Mouse (Mus musculus) cerebellum, adult (tissue): ENCODE results near the gene Sppl2b.

Experiments used
- ATAC-seq: cut with Nextera tagmentation; 2 replicates; pipeline ENCODE4 v1.9.2; 2017; ENCODE audit warnings: mild to moderate bottlenecking, moderate library complexity, mixed read lengths; ENCODE audit not compliant: insufficient number of reproducible peaks, low FRiP score, low TSS enrichment

Gene Sppl2b

GRCm38 (mm10) chr10:80895697-80896096 lies 40.6 kb downstream of the Sppl2b start:
- ATAC-seq, result no peak

GRCm38 (mm10) chr10:80896581-80897485 lies 41.8 kb downstream of the Sppl2b start:
- no peak for ATAC-seq

- no peak for ATAC-seq
Observed at GRCm38 (mm10) chr10:80897861-80898510, 42.9 kb downstream of the Sppl2b start.

GRCm38 (mm10) chr10:80899074-80899473 lies 44.0 kb downstream of the Sppl2b start:
- no peak for ATAC-seq

GRCm38 (mm10) chr10:80899591-80900317 lies 44.7 kb downstream of the Sppl2b start:
- no peak for ATAC-seq

GRCm38 (mm10) chr10:80900318-80901247 lies 45.5 kb downstream of the Sppl2b start, which contains the start of gene Timm13:
Gene Timm13 (minus strand): TSS chr10:80900969.
- peak; percentile 87 for ATAC-seq

GRCm38 (mm10) chr10:80901409-80902272 lies 46.6 kb downstream of the Sppl2b start:
- ATAC-seq, result no peak

- no peak for ATAC-seq
Observed at GRCm38 (mm10) chr10:80902273-80902940, 47.3 kb downstream of the Sppl2b start.

GRCm38 (mm10) chr10:80903282-80903681 lies 48.2 kb downstream of the Sppl2b start:
- ATAC-seq, result no peak

GRCm38 (mm10) chr10:80904004-80904693 lies 49.1 kb downstream of the Sppl2b start:
- ATAC-seq, result no peak

- no peak for ATAC-seq
Observed at GRCm38 (mm10) chr10:80904709-80905108, 49.6 kb downstream of the Sppl2b start.

- ATAC-seq, result no peak
Observed at GRCm38 (mm10) chr10:80909375-80910162, 54.5 kb downstream of the Sppl2b start.

- ATAC-seq, result no peak
Observed at GRCm38 (mm10) chr10:80911354-80911753, 56.3 kb downstream of the Sppl2b start.

GRCm38 (mm10) chr10:80911891-80912290 lies 56.8 kb downstream of the Sppl2b start:
- no peak for ATAC-seq

GRCm38 (mm10) chr10:80913364-80914011 lies 58.4 kb downstream of the Sppl2b start:
- no peak for ATAC-seq

GRCm38 (mm10) chr10:80914253-80914656 lies 59.2 kb downstream of the Sppl2b start:
- ATAC-seq, result peak; percentile 29; the same call in 1 of the 2 replicates
